Mouse (Mus musculus) kidney, adult 18-20 months (tissue): ENCODE data around the gene Npas4.
A peak's percentile ranks its signal among the peaks of the same experiment; 100 is the strongest.
"Not testable (repeated sequence)": the region's sequence is repeated elsewhere in the genome, so short reads cannot be mapped to it uniquely, and the experiment has no call there.

Source experiments
- DNase-seq: peaks from one replicate; pipeline ENCODE4 v3.0.0; 2021

Gene Npas4

GRCm38 (mm10) chr19:4990256-4990625 lies at the start of gene Npas4:
Gene Npas4, minus strand, starts transcription at chr19:4990316.
- DNase-seq, result no peak

GRCm38 (mm10) chr19:5039301-5040114 lies 49.4 kb upstream of the Npas4 start:
- DNase-seq, result peak; percentile 39

- DNase-seq, result peak; percentile 89
Observed at GRCm38 (mm10) chr19:5038709-5039156, 48.6 kb upstream of the Npas4 start, which contains the start of the genes B4gat1 and AC124502.3. Gene B4gat1, plus strand, starts transcription at chr19:5038826. Gene AC124502.3, plus strand, starts transcription at chr19:5038891.

GRCm38 (mm10) chr19:5037678-5038571 lies 47.8 kb upstream of the Npas4 start:
- DNase-seq, result peak; percentile 83

GRCm38 (mm10) chr19:5036577-5036976 lies 46.5 kb upstream of the Npas4 start:
- DNase-seq, result no peak

GRCm38 (mm10) chr19:5032686-5033085 lies 42.6 kb upstream of the Npas4 start:
- DNase-seq, result no peak

GRCm38 (mm10) chr19:5026111-5026510 lies 36.0 kb upstream of the Npas4 start:
- no peak for DNase-seq

GRCm38 (mm10) chr19:5023621-5024479 lies 33.7 kb upstream of the Npas4 start, which contains the start of gene Slc29a2:
Gene Slc29a2, plus strand, starts transcription at chr19:5023860.
- peak; percentile 95 for DNase-seq

GRCm38 (mm10) chr19:5021416-5021815 lies 31.3 kb upstream of the Npas4 start:
- no peak for DNase-seq

- DNase-seq, result no peak
Observed at GRCm38 (mm10) chr19:5018191-5018590, 28.1 kb upstream of the Npas4 start.

- DNase-seq, result no peak
Observed at GRCm38 (mm10) chr19:5017611-5018010, 27.5 kb upstream of the Npas4 start.

- peak; percentile 71 for DNase-seq
Observed at GRCm38 (mm10) chr19:5016782-5017181, 26.7 kb upstream of the Npas4 start.

GRCm38 (mm10) chr19:5016221-5016742 lies 26.2 kb upstream of the Npas4 start:
- DNase-seq, result peak; percentile 75

GRCm38 (mm10) chr19:5014961-5015398 lies 24.9 kb upstream of the Npas4 start:
- peak; percentile 57 for DNase-seq

- DNase-seq, result no peak
Observed at GRCm38 (mm10) chr19:5013138-5013537, 23.0 kb upstream of the Npas4 start.

GRCm38 (mm10) chr19:5004925-5005324 lies 14.8 kb upstream of the Npas4 start:
- no peak for DNase-seq

GRCm38 (mm10) chr19:5003644-5004043 lies 13.5 kb upstream of the Npas4 start:
- not testable (repeated sequence) for DNase-seq

- peak; percentile 72 for DNase-seq
Observed at GRCm38 (mm10) chr19:5001666-5002406, 11.7 kb upstream of the Npas4 start.

GRCm38 (mm10) chr19:4999445-5000140 lies 9.5 kb upstream of the Npas4 start:
- DNase-seq, result no peak

GRCm38 (mm10) chr19:4994043-4994442 lies 3.9 kb upstream of the Npas4 start:
- DNase-seq, result no peak

- no peak for DNase-seq
Observed at GRCm38 (mm10) chr19:4992904-4993303, 2.8 kb upstream of the Npas4 start.
